Mouse (Mus musculus) G1E-ER4 (cell line): ENCODE results near the gene Gng2. TPM values are rescaled to one million over a fixed set of nuclear protein-coding genes. Genes with fewer than 3 reads are reported as not detected.

Source experiments
- GATA1 ChIP-seq: IDR thresholded peaks from one replicate; pipeline ENCODE4 v1.8.0; 2012; ENCODE audit warnings: low read length, inconsistent platforms
- polyA plus RNA-seq: library from polyadenylated mRNA; stranded (reverse); fragments of >175 nt; gene quantifications from 2 replicates; pipeline ENCODE4 v1.2.3, GENCODE M21; 2012

Gng2 gene
- polyA plus RNA-seq, 1 experiment, result 0.40 TPM

- TF ChIP-seq GATA1, result no peak
These were observed 10.0 kb upstream of the Gng2 start for GRCm38 (mm10) chr14:19987358-19987834.

- no peak for TF ChIP-seq GATA1
These were observed 9.4 kb upstream of the Gng2 start for GRCm38 (mm10) chr14:19986614-19987357.

- no peak for TF ChIP-seq GATA1
These were observed 8.6 kb upstream of the Gng2 start for GRCm38 (mm10) chr14:19985912-19986613.

GRCm38 (mm10) chr14:19985107-19985911, 7.9 kb upstream of the Gng2 start:
- no peak for TF ChIP-seq GATA1

GRCm38 (mm10) chr14:19976421-19977270, 781 bp downstream of the Gng2 start:
- no peak for TF ChIP-seq GATA1

GRCm38 (mm10) chr14:19974978-19975493, 2.4 kb downstream of the Gng2 start:
- no peak for TF ChIP-seq GATA1

GRCm38 (mm10) chr14:19974429-19974828, 3.0 kb downstream of the Gng2 start:
- no peak for TF ChIP-seq GATA1

GRCm38 (mm10) chr14:19972316-19973029, 5.0 kb downstream of the Gng2 start:
- peak; percentile 42 for TF ChIP-seq GATA1

- TF ChIP-seq GATA1, result peak; percentile 19
These were observed 6.6 kb downstream of the Gng2 start for GRCm38 (mm10) chr14:19970845-19971244.

- TF ChIP-seq GATA1, result no peak
These were observed 7.2 kb downstream of the Gng2 start for GRCm38 (mm10) chr14:19970106-19970785.

- TF ChIP-seq GATA1, result no peak
These were observed 7.9 kb downstream of the Gng2 start for GRCm38 (mm10) chr14:19969566-19969965.

- no peak for TF ChIP-seq GATA1
These were observed 8.4 kb downstream of the Gng2 start for GRCm38 (mm10) chr14:19969011-19969521.

GRCm38 (mm10) chr14:19968321-19969010, 9.0 kb downstream of the Gng2 start:
- TF ChIP-seq GATA1, result no peak

- TF ChIP-seq GATA1, result no peak
These were observed 9.9 kb downstream of the Gng2 start for GRCm38 (mm10) chr14:19967482-19967881.
